Mouse (Mus musculus) embryo, embryonic 11.5 days (tissue): ENCODE data around the gene Cflar.
"Not testable (repeated sequence)": the region's sequence is repeated elsewhere in the genome, so short reads cannot be mapped to it uniquely, and the experiment has no call there.

Experiments
- DNase-seq: peaks from one replicate; pipeline ENCODE4 v3.0.0-alpha.2; 2012; ENCODE audit warnings: low read depth, low spot score

Gene Cflar

GRCm38 (mm10) chr1:58775361-58775760, 64.1 kb downstream of the Cflar start:
- DNase-seq: no peak

GRCm38 (mm10) chr1:58777583-58777982, 66.3 kb downstream of the Cflar start:
- no peak for DNase-seq

GRCm38 (mm10) chr1:58778226-58778625, 66.9 kb downstream of the Cflar start:
- no peak for DNase-seq

DNA sequence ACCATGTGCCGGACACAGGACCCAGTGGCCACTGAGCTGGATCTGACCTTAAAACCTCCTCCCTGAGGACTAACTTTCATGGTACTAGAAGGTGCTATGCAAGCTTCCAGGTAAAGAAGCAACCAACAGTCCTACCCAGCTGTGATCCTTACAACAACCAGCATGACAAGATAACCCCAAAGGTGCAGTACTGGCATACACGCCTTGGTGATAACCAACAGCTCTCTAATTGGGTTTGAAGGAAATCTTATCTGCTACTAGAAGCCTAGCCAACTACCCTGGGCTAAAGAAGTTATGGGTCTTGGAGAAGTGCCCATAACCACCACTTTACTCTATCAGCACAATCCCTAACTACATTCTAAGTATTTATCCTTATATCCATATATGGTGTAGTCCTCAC, 75.0 kb downstream of the Cflar start:
- DNase-seq: no peak

- no peak for DNase-seq
Measured at GRCm38 (mm10) chr1:58788410-58788809, 77.1 kb downstream of the Cflar start.

DNA sequence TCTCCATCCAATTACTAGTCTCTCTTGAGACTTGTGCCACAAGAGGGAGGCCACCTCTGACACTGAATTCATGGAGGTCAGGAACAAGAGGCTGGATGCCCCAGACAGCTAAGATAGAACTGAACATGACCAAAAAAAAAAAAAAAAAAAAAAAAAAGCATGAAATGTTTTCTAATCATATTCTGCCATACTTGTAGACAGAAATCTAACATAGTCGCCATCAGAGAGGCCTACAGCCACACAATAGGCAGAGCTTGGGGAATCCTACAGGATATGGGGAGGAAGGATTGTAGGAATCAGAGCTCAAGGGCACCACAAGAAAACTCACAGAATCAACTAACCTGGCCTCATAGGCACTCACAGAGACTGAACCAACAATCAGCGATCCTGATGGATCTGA, 83.4 kb downstream of the Cflar start:
- no peak for DNase-seq

DNA sequence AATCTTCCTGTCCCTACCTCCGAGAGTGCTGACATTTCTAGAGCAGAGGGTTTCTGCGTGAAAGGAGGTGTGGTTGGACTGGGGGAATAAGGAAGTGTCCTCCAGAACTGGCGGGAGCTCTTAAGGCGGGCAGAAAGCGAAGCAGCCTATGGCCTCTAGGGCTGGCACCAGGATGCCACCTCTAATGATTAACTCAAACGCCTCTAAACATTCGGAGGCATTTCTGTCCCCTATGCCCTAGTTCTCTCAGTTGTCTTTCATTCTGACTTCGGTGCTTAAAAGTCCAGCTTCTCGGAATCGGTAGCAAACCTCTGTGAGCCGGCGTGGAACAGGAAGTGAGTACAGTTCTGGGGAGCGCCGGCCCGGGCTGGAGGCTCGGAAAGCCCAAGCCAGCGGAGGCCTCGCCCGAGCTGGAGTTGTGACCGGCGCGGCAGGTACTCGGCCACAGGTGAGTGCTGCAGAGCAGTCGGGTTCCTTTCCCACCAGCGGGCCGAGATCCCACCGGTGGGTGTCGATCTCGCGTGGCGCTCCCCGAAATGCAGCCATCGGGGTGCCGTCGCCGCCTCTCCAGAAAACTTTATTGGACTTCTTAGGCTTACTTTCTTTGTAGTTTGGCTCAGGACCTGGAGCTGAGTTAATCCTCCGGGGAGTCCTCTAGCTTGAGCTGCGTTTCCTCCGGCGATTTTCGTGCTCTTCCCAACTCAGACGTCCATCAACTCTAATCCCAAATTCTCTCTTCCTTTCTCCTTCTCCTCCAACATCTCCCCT, 84.2 kb downstream of the Cflar start, which contains the start of gene Casp8:
Gene Casp8 (plus strand): TSS at position 84 of the 768 bp plus-strand sequence.
- peak; percentile 30 for DNase-seq

DNA sequence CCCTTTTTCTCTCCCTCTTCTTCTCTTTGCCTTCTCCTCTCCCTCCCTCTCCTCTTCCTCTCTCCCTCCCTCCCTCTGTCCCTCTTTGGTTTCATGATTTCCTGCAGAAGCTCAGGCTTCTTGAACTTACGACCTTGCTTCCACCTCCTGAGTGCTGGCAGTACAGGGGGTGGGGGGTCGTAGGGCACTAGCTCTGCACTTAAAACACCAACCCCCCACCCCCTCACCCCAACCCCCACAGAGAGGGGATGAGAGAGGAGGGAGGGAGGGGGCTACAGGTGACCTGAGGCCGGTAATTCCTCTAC, 84.7 kb downstream of the Cflar start:
- no peak for DNase-seq

DNA sequence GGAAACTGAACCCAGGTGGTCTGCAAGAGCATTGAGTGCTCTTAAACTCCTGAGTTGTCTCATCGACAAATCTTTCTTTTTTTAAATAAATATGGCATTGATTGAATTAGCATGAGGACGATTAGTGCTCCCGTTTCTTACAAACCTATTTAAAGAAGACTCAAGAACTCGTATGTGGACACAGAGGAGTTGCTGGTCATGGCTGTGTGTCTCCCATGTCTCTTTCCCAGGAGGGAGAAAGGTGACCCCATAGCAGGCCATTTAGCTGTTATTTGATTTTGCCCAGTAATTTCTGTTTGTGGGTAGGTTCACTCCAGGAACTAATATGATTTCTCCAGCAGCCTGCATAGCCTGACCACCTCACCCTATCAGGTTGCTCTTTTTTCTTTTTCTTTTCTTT, 85.5 kb downstream of the Cflar start:
- no peak for DNase-seq

- DNase-seq: no peak
Measured at GRCm38 (mm10) chr1:58797370-58797769, 86.1 kb downstream of the Cflar start.

- no peak for DNase-seq
Measured at GRCm38 (mm10) chr1:58798911-58799310, 87.6 kb downstream of the Cflar start.

- not testable (repeated sequence) for DNase-seq
Measured at GRCm38 (mm10) chr1:58800644-58801043, 89.3 kb downstream of the Cflar start.

DNA sequence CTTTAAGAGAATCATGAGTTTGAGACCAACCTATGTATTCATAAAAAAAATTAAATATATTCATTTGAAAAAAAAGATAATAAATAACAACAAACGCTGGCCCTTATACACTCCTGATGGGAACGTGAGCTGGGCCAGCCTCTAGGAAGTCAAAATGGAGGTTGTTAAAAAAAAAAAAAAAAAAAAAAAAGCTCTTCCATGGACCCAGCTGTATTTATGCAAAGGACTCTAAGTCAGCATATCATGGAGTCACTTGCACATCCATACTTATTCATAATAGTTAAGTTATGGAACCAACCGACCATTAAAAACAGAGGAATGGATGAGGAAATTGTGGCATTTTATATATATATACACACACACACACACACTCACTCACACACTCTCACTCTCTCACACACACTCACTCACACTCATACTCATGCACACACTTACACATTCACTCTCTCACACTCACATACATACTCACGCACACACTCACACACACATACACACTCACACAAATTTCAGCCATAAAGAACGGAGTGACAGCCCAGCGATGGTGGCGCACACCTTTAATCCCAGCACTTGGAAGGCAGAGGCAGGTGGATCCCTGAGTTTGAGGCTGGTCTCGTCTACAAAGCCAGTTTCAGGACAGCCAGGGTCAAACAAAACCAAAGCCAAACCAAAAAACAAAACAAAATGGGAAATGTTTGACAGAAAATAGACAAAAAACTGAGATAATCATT, 90.4 kb downstream of the Cflar start:
- no peak for DNase-seq

- no peak for DNase-seq
Measured at GRCm38 (mm10) chr1:58802322-58803273, 91.3 kb downstream of the Cflar start.

GRCm38 (mm10) chr1:58803531-58803930, 92.2 kb downstream of the Cflar start:
- no peak for DNase-seq

DNA sequence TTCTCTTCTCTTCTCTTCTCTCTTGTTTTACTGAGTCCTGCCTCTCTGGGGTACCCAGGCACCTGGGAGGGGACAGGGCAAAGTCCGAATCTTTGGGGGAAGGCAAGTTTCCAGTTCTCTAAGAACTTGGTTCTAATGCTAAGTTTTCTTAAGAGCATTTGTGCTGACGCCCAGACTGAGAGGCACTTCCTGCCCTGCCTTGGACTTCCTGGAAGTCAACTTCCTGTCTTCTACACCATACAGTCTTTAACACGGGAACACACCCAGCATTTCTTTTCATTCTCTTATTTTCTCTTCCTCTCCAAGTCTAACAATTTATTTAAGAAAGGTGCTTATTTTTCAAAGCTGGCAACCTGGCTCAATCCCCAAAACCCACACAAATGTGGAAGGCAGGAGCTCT, 95.3 kb downstream of the Cflar start:
- DNase-seq: no peak
